Mouse (Mus musculus) intestine, embryonic 15.5 days (tissue): ENCODE results near the gene Rnf224. TPM values are rescaled to one million over a fixed set of nuclear protein-coding genes. Genes with fewer than 3 reads are reported as not detected.

Experiments
- polyA plus RNA-seq: library from polyadenylated mRNA; unstranded; fragments of >200 nt; fragmentation: Nextera tagmentation; extraction: Ambion mirVana; gene quantifications from 2 replicates; pipeline ENCODE4 v1.2.1, GENCODE M21; 2015

The Rnf224 gene
- polyA plus RNA-seq, 1 experiment from 2014 or later, result 0.14 TPM

Other genes starting within 250 kb of the Rnf224 start
- gene Nsmf, start 182.4 kb downstream of the Rnf224 start, polyA plus RNA-seq, result 48.8 and 50.6 TPM in 2 replicates
- gene Entpd8, start 156.5 kb downstream of the Rnf224 start, polyA plus RNA-seq, result 8.9 and 11.7 TPM in 2 replicates
- 5.6 and 10.0 TPM in 2 replicates for gene Noxa1, start 141.6 kb downstream of the Rnf224 start, polyA plus RNA-seq
- 14.3 and 19.3 TPM in 2 replicates for gene Nrarp, start 56.0 kb downstream of the Rnf224 start, polyA plus RNA-seq
- 16.4 and 18.5 TPM in 2 replicates for gene Tor4a, start 39.9 kb downstream of the Rnf224 start, polyA plus RNA-seq
- 94.8 and 106 TPM in 2 replicates for gene Nelfb, start 25.3 kb downstream of the Rnf224 start, polyA plus RNA-seq
- not detected in 2 replicates for gene Stpg3, start 22.1 kb downstream of the Rnf224 start, polyA plus RNA-seq
- gene Fam166a, start 18.0 kb downstream of the Rnf224 start, polyA plus RNA-seq, result not detected in 2 replicates
- gene Tubb4b, start 12.1 kb downstream of the Rnf224 start, polyA plus RNA-seq, result 600 and 657 TPM in 2 replicates
- gene Slc34a3, start 2.4 kb downstream of the Rnf224 start, polyA plus RNA-seq, result 5.0 and 5.6 TPM in 2 replicates
- gene Rnf208, start 5.5 kb upstream of the Rnf224 start, polyA plus RNA-seq, result 19.0 and 24.8 TPM in 2 replicates
- gene Cysrt1, start 5.7 kb upstream of the Rnf224 start, polyA plus RNA-seq, result 1.4 and 2.3 TPM in 2 replicates
- 4.3 and 5.5 TPM in 2 replicates for gene AL732309.1, start 10.1 kb upstream of the Rnf224 start, polyA plus RNA-seq
- 22.8 and 23.2 TPM in 2 replicates for gene Tmem203, start 18.7 kb upstream of the Rnf224 start, polyA plus RNA-seq
- gene Tprn, start 25.8 kb upstream of the Rnf224 start, polyA plus RNA-seq, result 20.7 and 23.6 TPM in 2 replicates
- gene Ssna1, start 35.7 kb upstream of the Rnf224 start, polyA plus RNA-seq, result 200 and 212 TPM in 2 replicates
- 95.8 and 103 TPM in 2 replicates for gene Anapc2, start 35.7 kb upstream of the Rnf224 start, polyA plus RNA-seq
- gene Tmem210, start 51.4 kb upstream of the Rnf224 start, polyA plus RNA-seq, result not detected in 2 replicates
- gene Lrrc26, start 53.1 kb upstream of the Rnf224 start, polyA plus RNA-seq, result 0.43 and 1.8 TPM in 2 replicates
- 1.4 TPM in 2 replicates for gene Grin1, start 82.4 kb upstream of the Rnf224 start, polyA plus RNA-seq
- 40.2 and 40.8 TPM in 2 replicates for gene Man1b1, start 95.6 kb upstream of the Rnf224 start, polyA plus RNA-seq
- gene Dpp7, start 119.6 kb upstream of the Rnf224 start, polyA plus RNA-seq, result 46.0 and 48.6 TPM in 2 replicates
- 105 and 122 TPM in 2 replicates for gene Uap1l1, start 128.9 kb upstream of the Rnf224 start, polyA plus RNA-seq
- gene Sapcd2, start 135.5 kb upstream of the Rnf224 start, polyA plus RNA-seq, result 46.8 and 48.8 TPM in 2 replicates
- gene Entpd2, start 159.1 kb upstream of the Rnf224 start, polyA plus RNA-seq, result 12.1 and 15.6 TPM in 2 replicates
- 40.9 and 48.2 TPM in 2 replicates for gene Npdc1, start 162.6 kb upstream of the Rnf224 start, polyA plus RNA-seq
- gene Fut7, start 186.5 kb upstream of the Rnf224 start, polyA plus RNA-seq, result 0.18 TPM in 1 of 2 replicates, not detected in the other
- gene Abca2, start 191.9 kb upstream of the Rnf224 start, polyA plus RNA-seq, result 2.8 and 3.7 TPM in 2 replicates
- gene Clic3, start 220.1 kb upstream of the Rnf224 start, polyA plus RNA-seq, result 2.2 and 3.0 TPM in 2 replicates
- 28.0 and 33.2 TPM in 2 replicates for gene Paxx, start 224.3 kb upstream of the Rnf224 start, polyA plus RNA-seq
- gene Ptgds, start 233.3 kb upstream of the Rnf224 start, polyA plus RNA-seq, result 4.6 and 5.8 TPM in 2 replicates